Mouse (Mus musculus) liver, adult 2 months (tissue): ENCODE results near the gene Shoc2. TPM values are rescaled to one million over a fixed set of nuclear protein-coding genes. Genes with fewer than 3 reads are reported as not detected.

Experiments used
- DNase-seq: peaks from one replicate; pipeline ENCODE4 v3.0.0-alpha.2; 2011; ENCODE audit warnings: low read depth, low spot score; ENCODE audit errors: extremely low read depth
- H3K27ac ChIP-seq: fragments of 200-500 bp; replicated peaks from 2 replicates; pipeline ENCODE4 v1.5.1; 2012; ENCODE audit warnings: low read depth, mild to moderate bottlenecking, control low read depth, inconsistent platforms, low read length; ENCODE audit not compliant: insufficient read depth
- H3K27me3 ChIP-seq: fragments of 200-500 bp; 2 replicates; pipeline ENCODE4 v1.6.1; 2012; ENCODE audit warnings: mild to moderate bottlenecking, moderate library complexity, low read length, inconsistent platforms; ENCODE audit not compliant: control insufficient read depth, insufficient read depth
- H3K36me3 ChIP-seq: fragments of 200-500 bp; 2 replicates; pipeline ENCODE4 v1.6.1; 2012; ENCODE audit warnings: low read length, inconsistent platforms; ENCODE audit not compliant: control insufficient read depth, insufficient read depth
- H3K4me1 ChIP-seq: fragments of 200-500 bp; 2 replicates; pipeline ENCODE4 v1.6.1; 2011; ENCODE audit warnings: low read length; ENCODE audit not compliant: control insufficient read depth, insufficient read depth
- H3K4me3 ChIP-seq: fragments of 200-500 bp; 2 replicates; pipeline ENCODE4 v1.5.1; 2011; ENCODE audit warnings: low read depth, mild to moderate bottlenecking, control low read depth, low read length, moderate library complexity; ENCODE audit not compliant: insufficient read depth
- H3K79me2 ChIP-seq: fragments of 200-500 bp; 2 replicates; pipeline ENCODE4 v1.6.1; 2012; ENCODE audit warnings: inconsistent platforms, mild to moderate bottlenecking, low read length, moderate library complexity; ENCODE audit not compliant: control insufficient read depth, insufficient read depth
- H3K9ac ChIP-seq: fragments of 200-500 bp; 2 replicates; pipeline ENCODE4 v1.6.1; 2012; ENCODE audit warnings: low read depth, mild to moderate bottlenecking, control low read depth, inconsistent platforms, low read length
- CTCF ChIP-seq: fragments of 200-500 bp; IDR thresholded peaks from 2 replicates; pipeline ENCODE4 v1.5.1; 2011; ENCODE audit warnings: low read depth, low read length, control low read depth
- POLR2A ChIP-seq: fragments of 200-500 bp; IDR thresholded peaks from 2 replicates; pipeline ENCODE4 v1.6.1; 2011; ENCODE audit warnings: low read length, control low read depth; ENCODE audit not compliant: insufficient read depth; ENCODE audit errors: extremely low read depth
- WGBS: fragments of 180-500 bp; shearing (Covaris S2); methylation state at CpG from one replicate; pipeline ENCODE4 v1.1.7; 2018; 5-methylcytosine and 5-hydroxymethylcytosine counted together
- polyA plus RNA-seq: library from polyadenylated mRNA; depleted of rRNA; stranded (reverse); fragments of >200 nt; gene quantifications from 2 replicates; pipeline ENCODE4 v1.2.3, GENCODE M21; 2012
- total RNA-seq: library from RNA; depleted of rRNA; stranded (reverse); fragments of >200 nt; gene quantifications from 2 replicates; pipeline ENCODE4 v1.2.3, GENCODE M21; 2014

The Shoc2 gene
- total and polyA plus RNA-seq, 2 experiments, result 9.7 to 21.8 TPM

- Histone ChIP-seq H3K36me3 (no peaks in the 10 kb centered on the region), H3K27ac (no peak overlapping the region), H3K4me3 (no peak overlapping the region), H3K27me3 (peaks cover 21% of the 10 kb centered on the region; the same call in 1 of the 2 replicates), H3K79me2 (no peaks in the 10 kb centered on the region), H3K4me1 (peaks cover 9% of the 10 kb centered on the region), H3K9ac (no peak overlapping the region)
- DNase-seq, result peak; percentile 81
- WGBS, result 6% methylated on average over 13 of the region's 13 CpGs
- TF ChIP-seq POLR2A (no peak), CTCF (no peak)
Measured at GRCm38 (mm10) chr19:54048161-54048885, 104.2 kb downstream of the Shoc2 start.

GRCm38 (mm10) chr19:54051651-54052050 lies 107.5 kb downstream of the Shoc2 start:
- no peak overlapping the region for H3K9ac ChIP-seq
- no peak overlapping the region for H3K4me3 ChIP-seq
- H3K79me2 ChIP-seq, result no peaks in the 10 kb centered on the region
- no peak overlapping the region for H3K27ac ChIP-seq
- peaks cover 5% of the 10 kb centered on the region; the same call in 1 of the 2 replicates for H3K4me1 ChIP-seq
- H3K36me3 ChIP-seq, result no peaks in the 10 kb centered on the region
- TF ChIP-seq POLR2A (no peak), CTCF (no peak)
- DNase-seq, result no peak
- H3K27me3 ChIP-seq, result peaks cover 3% of the 10 kb centered on the region; the same call in 1 of the 2 replicates
- 67% methylated on average over 4 of the region's 4 CpGs for WGBS

GRCm38 (mm10) chr19:54055845-54056244 lies 111.7 kb downstream of the Shoc2 start:
- no peaks in the 10 kb centered on the region for H3K79me2 ChIP-seq
- no peak overlapping the region for H3K9ac ChIP-seq
- 72% methylated on average over 5 of the region's 5 CpGs for WGBS
- no peaks in the 10 kb centered on the region for H3K36me3 ChIP-seq
- no peak overlapping the region for H3K4me3 ChIP-seq
- no peak for DNase-seq
- H3K4me1 ChIP-seq, result no peaks in the 10 kb centered on the region
- H3K27me3 ChIP-seq, result no peaks in the 10 kb centered on the region
- TF ChIP-seq CTCF (no peak), POLR2A (no peak)
- no peak overlapping the region for H3K27ac ChIP-seq

- no peak overlapping the region for H3K27ac ChIP-seq
- no peak for TF ChIP-seq POLR2A
- no peak for TF ChIP-seq CTCF
Measured at GRCm38 (mm10) chr19:54068447-54068846, 124.3 kb downstream of the Shoc2 start.

GRCm38 (mm10) chr19:54070521-54070920 lies 126.4 kb downstream of the Shoc2 start:
- 24% methylated on average over 5 of the region's 5 CpGs for WGBS
- no peaks in the 10 kb centered on the region for H3K79me2 ChIP-seq
- peak; percentile 71 for DNase-seq
- no peak overlapping the region for H3K9ac ChIP-seq
- peaks cover 7% of the 10 kb centered on the region for H3K4me1 ChIP-seq
- no peaks in the 10 kb centered on the region for H3K27me3 ChIP-seq
- H3K36me3 ChIP-seq, result no peaks in the 10 kb centered on the region
- TF ChIP-seq CTCF, result no peak
- no peak for TF ChIP-seq POLR2A
- H3K27ac ChIP-seq, result no peak overlapping the region
- no peak overlapping the region for H3K4me3 ChIP-seq

More at GRCm38 (mm10) chr19:54068447-54068846, 124.3 kb downstream of the Shoc2 start:
- peaks cover 7% of the 10 kb centered on the region for H3K4me1 ChIP-seq
- no peak overlapping the region for H3K4me3 ChIP-seq
- H3K79me2 ChIP-seq, result no peaks in the 10 kb centered on the region
- no peaks in the 10 kb centered on the region for H3K27me3 ChIP-seq
- no peak for DNase-seq
- no peaks in the 10 kb centered on the region for H3K36me3 ChIP-seq
- WGBS, result 88% methylated on average over 7 of the region's 7 CpGs
- no peak overlapping the region for H3K9ac ChIP-seq

GRCm38 (mm10) chr19:54072233-54072800 lies 128.2 kb downstream of the Shoc2 start:
- Histone ChIP-seq H3K27ac (no peak overlapping the region), H3K79me2 (no peaks in the 10 kb centered on the region), H3K9ac (no peak overlapping the region), H3K27me3 (no peaks in the 10 kb centered on the region), H3K4me1 (peaks cover 7% of the 10 kb centered on the region), H3K4me3 (no peak overlapping the region), H3K36me3 (no peaks in the 10 kb centered on the region)
- 90% methylated on average over 5 of the region's 5 CpGs for WGBS
- TF ChIP-seq POLR2A (no peak), CTCF (no peak)
- no peak for DNase-seq
